Mouse (Mus musculus) embryonic fibroblast, embryonic 13.5 days (primary cell): Measurements from ENCODE around the gene Aldh1a1. TPM values are rescaled to one million over a fixed set of nuclear protein-coding genes. Genes with fewer than 3 reads are reported as not detected.

Experiments
- H3K27ac ChIP-seq: 2 replicates; pipeline ENCODE4 v1.5.1; 2012; ENCODE audit warnings: low read length, control low read depth, inconsistent platforms; ENCODE audit not compliant: insufficient read depth
- H3K4me1 ChIP-seq: 2 replicates; pipeline ENCODE4 v1.6.1; 2011; ENCODE audit warnings: low read length; ENCODE audit not compliant: control insufficient read depth, insufficient read depth
- H3K4me3 ChIP-seq: 2 replicates; pipeline ENCODE4 v1.5.1; 2011; ENCODE audit warnings: mild to moderate bottlenecking, control low read depth, low read length; ENCODE audit not compliant: insufficient read depth
- CTCF ChIP-seq: IDR thresholded peaks from 2 replicates; pipeline ENCODE4 v1.5.1; 2011; ENCODE audit warnings: mild to moderate bottlenecking, control low read depth, low read length, moderate library complexity, borderline replicate concordance; ENCODE audit not compliant: insufficient read depth
- POLR2A ChIP-seq: IDR thresholded peaks from 2 replicates; pipeline ENCODE4 v1.6.1; 2011; ENCODE audit warnings: low read depth, mild to moderate bottlenecking, control low read depth, low read length, moderate library complexity
- polyA plus RNA-seq: library from polyadenylated mRNA; stranded (reverse); fragments of >200 nt; gene quantifications from 2 replicates; pipeline ENCODE4 v1.2.4, GENCODE M21; 2011; ENCODE audit warnings: low read depth; ENCODE audit not compliant: missing spikeins, insufficient read length

Gene Aldh1a1
- polyA plus RNA-seq, 1 experiment, result 3.0 TPM

DNA sequence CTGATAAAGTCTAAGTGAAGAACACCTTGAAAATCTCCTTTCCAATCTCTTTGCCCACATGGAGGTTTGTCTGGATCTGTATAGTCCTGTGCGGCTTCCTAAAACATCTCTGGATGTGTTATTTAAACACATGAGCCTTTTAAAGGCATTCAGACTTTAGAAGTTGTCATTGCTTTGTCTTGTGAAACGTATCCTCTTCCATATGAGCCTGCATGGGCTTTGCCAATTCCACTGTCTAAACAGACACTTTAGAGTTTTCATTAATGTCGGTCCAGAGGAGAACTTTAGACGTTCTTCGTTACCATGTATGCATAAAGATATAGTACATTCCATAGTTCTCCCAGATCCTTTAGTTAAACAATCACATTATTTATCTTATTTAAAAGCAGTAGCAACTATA, 84.9 kb downstream of the Aldh1a1 start:
- no peak overlapping the region for H3K4me3 ChIP-seq
- H3K27ac ChIP-seq, result no peak overlapping the region
- no peaks in the 10 kb centered on the region for H3K4me1 ChIP-seq
- TF ChIP-seq CTCF, result no peak
- no peak for TF ChIP-seq POLR2A

DNA sequence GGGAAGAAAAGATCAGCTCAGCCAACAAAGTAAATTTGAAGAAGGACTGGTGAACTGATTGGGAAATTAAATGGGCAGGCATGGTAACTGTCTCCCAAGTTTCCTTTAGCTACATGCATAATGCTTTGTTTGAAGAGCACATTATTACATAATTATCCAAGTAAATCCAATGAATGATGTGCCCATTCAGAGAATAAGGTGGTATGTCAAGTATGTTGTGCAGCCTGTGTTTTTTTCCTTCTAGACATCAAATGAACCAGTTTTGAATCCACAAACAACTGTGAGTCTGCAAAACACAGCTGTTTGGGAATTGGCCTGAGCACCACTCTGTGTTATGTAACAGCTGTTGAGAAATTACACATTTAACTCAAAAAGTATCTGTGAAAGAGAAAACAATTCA, 107.4 kb downstream of the Aldh1a1 start:
- TF ChIP-seq CTCF, result no peak
- no peak for TF ChIP-seq POLR2A
- H3K4me3 ChIP-seq, result no peak overlapping the region

DNA sequence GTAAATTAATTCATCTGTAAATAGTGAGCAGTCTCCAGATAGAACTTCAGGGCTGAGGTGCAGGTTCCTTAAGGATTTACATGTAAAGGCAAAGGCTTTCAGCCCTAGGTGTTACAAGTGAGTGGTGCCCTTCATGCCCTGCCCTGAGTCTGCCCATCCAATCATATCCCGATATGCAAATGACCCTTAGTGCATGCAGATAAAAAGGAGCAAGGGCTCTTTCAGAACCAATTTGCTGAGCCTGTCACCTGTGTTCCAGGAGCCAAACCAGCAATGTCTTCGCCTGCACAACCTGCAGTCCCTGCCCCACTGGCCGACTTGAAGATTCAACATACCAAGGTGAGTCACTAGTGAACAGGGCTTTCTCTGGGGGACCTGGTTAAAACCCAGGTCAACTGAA, 109.2 kb downstream of the Aldh1a1 start:
- H3K27ac ChIP-seq, result no peak overlapping the region

More for the DNA sequence above, 107.4 kb downstream of the Aldh1a1 start:
- H3K4me1 ChIP-seq, result no peaks in the 10 kb centered on the region
- H3K27ac ChIP-seq, result no peak overlapping the region

DNA sequence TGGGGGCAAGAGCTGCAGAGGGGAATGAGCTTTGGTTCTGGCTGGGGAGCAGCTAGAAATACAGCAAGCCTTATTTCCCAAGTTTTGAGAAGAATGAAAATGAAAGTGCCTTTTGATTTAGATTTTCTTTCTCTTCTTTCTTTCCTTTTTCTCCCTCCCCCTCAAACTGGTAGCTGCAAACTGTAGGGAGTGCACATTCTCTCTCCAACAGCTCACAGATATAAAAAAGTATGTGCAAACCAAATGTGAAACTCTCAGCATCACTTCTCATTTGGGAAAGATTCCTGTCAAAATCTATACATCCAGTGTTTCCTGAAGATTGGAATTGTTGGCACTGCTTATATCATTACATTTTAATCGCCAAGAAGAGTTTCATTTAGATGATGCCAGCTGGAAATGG, 110.7 kb downstream of the Aldh1a1 start:
- Histone ChIP-seq H3K27ac (no peak overlapping the region), H3K4me3 (no peak overlapping the region)

More for the DNA sequence above, 109.2 kb downstream of the Aldh1a1 start:
- TF ChIP-seq CTCF (no peak), POLR2A (no peak)
- Histone ChIP-seq H3K4me1 (no peaks in the 10 kb centered on the region), H3K4me3 (no peak overlapping the region)

DNA sequence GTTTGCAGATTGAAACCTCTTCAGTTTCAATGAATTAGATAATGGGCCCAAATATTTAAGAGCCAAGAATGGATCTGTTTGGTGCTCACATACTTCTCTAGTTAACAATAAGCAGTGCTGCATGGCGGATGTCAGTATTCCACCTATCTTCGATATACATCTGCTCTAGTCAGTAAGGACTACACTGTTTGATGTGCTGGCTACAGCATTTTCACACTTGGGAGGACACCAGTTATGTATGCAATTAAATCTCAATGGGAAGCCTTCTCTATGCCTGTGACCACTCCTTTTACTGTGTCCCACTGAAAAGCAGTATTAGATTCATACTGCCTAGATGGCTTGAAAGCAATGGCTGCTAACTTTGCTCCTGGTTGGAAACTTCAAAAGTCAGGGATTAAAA, 111.4 kb downstream of the Aldh1a1 start:
- Histone ChIP-seq H3K27ac (no peak overlapping the region), H3K4me3 (no peak overlapping the region), H3K4me1 (no peaks in the 10 kb centered on the region)
- TF ChIP-seq POLR2A, result no peak
- no peak for TF ChIP-seq CTCF

More for the DNA sequence above, 110.7 kb downstream of the Aldh1a1 start:
- H3K4me1 ChIP-seq, result no peaks in the 10 kb centered on the region
- no peak for TF ChIP-seq CTCF
- no peak for TF ChIP-seq POLR2A

DNA sequence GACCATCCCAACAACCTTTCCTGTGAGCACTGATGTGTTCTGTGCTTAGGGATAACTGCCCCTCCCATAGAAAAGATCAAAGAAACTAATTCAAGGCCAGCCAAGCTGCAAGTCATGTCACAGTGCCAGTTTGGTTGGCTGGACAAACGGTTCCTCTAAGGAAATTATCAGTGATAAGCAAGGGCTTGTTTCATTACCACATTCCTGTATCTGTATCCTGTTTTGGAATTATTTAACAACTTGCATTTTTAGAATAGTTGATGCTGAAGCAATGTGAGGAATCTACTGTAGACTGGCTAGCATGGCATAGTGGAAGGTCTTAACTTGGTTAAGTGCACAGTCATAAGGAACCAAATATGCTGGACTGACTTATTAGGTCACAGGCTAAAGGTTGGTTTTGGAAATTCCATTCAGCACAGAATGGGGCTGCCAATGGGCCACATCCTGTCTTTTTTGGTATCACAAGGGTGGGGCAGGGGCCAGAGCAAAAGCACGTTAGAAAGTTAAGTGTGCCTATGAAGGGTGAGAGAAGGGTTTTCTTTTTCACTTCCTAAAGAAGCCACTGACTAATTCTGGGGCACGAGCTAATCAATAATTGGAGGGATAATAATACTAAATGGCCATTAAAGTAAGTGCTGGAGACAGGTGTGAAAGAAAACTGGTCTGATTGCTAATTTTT, 121.9 kb downstream of the Aldh1a1 start:
- Histone ChIP-seq H3K4me3 (no peak overlapping the region), H3K27ac (no peak overlapping the region), H3K4me1 (no peaks in the 10 kb centered on the region)
- TF ChIP-seq CTCF, result no peak
- no peak for TF ChIP-seq POLR2A

DNA sequence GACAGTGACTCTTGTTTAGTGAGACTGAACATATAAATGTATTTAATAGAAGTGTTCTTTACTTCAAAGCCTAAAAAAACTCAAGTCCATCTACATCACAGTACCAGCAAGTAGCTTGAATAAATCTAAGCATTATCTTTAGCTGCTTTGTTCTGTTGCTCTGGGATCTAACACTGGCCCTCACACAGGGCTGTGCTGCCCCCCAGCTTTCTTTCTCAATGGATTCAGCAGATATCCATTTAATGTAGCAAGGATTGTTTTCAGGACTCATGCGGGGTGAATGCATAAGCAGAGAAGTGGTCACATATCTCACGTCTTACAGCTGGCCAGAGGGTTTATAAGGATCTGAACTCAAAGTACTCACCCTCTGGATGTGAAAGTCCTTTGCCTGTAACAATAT, 129.9 kb downstream of the Aldh1a1 start:
- no peaks in the 10 kb centered on the region for H3K4me1 ChIP-seq
- TF ChIP-seq POLR2A (no peak), CTCF (no peak)
- no peak overlapping the region for H3K27ac ChIP-seq
- H3K4me3 ChIP-seq, result no peak overlapping the region

DNA sequence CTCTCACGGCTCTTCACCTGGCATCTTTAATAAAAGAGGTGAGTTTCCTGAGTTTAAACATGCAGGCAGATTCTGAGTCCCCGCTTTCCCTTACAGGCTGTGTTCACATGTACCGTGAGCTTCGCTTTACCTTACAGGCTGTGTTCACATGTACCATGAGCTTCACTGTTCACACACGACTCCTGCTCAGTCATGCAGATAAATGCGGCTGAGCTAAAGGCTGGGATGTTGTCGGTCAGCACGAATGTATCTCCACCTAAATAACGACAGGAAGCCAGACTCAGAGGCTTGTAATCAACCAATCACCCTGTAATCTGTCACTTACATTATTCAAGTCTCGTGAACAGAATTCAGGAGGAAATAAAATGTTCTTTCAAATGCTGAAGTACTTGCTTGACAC, 130.9 kb downstream of the Aldh1a1 start:
- no peak overlapping the region for H3K4me3 ChIP-seq
- TF ChIP-seq CTCF (no peak), POLR2A (no peak)
- H3K27ac ChIP-seq, result no peak overlapping the region
- H3K4me1 ChIP-seq, result no peaks in the 10 kb centered on the region

DNA sequence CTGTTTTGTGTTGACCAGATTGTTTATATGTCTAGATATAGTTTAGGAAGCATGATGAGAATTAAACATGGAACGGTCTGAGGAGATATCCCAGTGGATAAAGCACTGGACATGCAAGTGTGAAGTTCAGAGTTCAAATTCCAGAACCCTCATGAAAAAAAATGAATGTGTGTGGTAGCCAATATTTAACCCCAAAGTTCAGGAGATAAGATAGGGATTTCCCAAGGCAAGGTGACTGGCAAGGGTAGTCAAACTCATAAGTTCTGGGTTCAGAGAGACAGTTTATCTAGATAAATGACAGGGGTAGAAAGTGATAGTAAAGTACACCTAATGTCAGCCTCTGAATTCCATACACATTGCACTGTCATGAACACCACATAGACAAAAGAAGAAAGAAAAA, 138.5 kb downstream of the Aldh1a1 start:
- H3K4me3 ChIP-seq, result no peak overlapping the region
- H3K4me1 ChIP-seq, result no peaks in the 10 kb centered on the region
- no peak overlapping the region for H3K27ac ChIP-seq
- TF ChIP-seq CTCF (no peak), POLR2A (no peak)

DNA sequence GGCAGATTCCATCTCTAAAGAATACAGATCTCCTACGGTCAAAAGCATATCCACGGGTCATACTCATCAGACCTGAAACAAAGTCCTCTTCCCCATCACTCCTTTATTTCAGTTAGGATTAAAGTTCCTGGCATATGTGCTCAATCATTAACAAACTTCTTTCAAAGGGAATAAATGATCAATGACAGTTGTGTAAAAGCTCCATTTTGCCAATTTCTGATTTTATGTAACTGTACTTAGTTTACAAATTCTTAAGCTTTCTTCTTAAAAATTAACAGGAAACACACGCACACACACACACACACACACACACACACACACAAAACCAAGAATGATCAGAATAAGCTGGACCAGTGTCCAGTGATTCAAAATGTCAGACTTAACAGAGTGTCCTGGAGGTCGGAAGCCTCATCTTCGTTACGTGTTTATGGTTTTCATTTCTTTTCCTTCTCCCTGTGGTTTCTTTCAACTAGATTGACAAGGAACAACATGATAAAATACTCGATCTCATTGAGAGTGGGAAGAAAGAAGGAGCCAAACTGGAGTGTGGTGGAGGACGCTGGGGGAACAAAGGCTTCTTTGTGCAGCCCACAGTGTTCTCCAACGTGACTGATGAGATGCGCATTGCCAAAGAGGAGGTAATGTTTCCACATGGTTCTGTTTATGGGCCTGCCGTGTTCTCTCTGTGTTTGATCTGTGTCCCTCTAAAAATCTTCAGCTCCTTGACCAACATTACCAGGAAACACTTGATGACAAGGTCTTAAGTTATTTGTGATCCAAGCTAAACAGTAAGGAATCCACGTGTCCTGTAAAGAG, 141.6 kb downstream of the Aldh1a1 start:
- no peaks in the 10 kb centered on the region for H3K4me1 ChIP-seq
- no peak overlapping the region for H3K27ac ChIP-seq
- no peak for TF ChIP-seq CTCF
- TF ChIP-seq POLR2A, result no peak
- no peak overlapping the region for H3K4me3 ChIP-seq
